Mouse (Mus musculus): ENCODE measurements around the gene Epor.
A peak's percentile ranks its signal among the peaks of the same experiment; 100 is the strongest.

Epor gene

DNA sequence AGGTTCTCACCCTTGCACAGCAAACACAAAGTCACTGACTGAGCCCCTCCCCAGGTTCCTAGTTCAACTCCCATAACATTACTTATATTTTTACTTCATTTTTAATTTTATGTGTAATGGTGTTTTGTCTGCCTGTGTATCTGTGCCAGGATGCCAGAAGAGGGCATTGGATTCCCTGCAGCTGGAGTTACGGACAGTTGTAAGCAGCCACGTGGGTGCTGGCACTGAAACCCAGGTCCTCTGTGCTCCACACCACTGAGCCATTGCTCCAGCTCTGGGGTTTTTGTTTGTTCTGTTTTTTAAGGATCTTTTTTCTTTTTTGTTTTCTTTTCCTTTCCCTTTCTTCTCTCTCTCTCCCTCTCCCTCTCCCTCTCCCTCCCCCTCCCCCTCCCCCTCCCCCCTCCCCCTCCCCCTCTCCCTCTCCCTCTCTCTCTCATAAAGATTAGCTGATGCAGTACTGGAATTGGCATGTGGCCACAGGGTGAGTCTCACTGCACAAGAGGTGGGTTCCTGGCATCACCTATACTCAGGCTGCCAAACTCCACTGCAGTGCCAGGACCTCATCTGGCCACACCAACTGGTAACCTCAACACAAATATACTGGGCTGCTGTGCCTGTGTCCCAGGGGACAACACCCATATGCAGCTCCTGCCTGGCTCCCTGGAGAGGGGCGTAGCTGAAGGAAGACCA is 33.0 kb upstream of the Epor start:
- Histone ChIP-seq H3K4me1 (replicated peaks; ENCODE audit: low read depth, low read length) (peaks cover 22% of the 10 kb centered on the region), H3K27me3 (ENCODE audit: insufficient read depth, low read length) (peaks cover 30% of the 10 kb centered on the region), H3K9me3 (ENCODE audit: low read length) (no peaks in the 10 kb centered on the region), H3K36me3 (ENCODE audit: insufficient read depth, low read length) (no peaks in the 10 kb centered on the region), H3K4me3 (replicated peaks; ENCODE audit: low read length) (no peak overlapping the region)
- TF ChIP-seq POU5F1 (IDR thresholded peaks at IDR 0.05; ENCODE audit: borderline replicate concordance, low read length) (no peak), CTCF (conservative IDR thresholded peaks at IDR 0.05; ENCODE audit: low read length) (no peak), NANOG (IDR thresholded peaks at IDR 0.05; ENCODE audit: borderline replicate concordance, low read length) (no peak)

- peaks cover 61% of the 10 kb centered on the region for H3K4me1 ChIP-seq (replicated peaks; ENCODE audit: low read depth, low read length)
- TF ChIP-seq POU5F1 (IDR thresholded peaks at IDR 0.05; ENCODE audit: borderline replicate concordance, low read length), result no peak
- TF ChIP-seq CTCF (conservative IDR thresholded peaks at IDR 0.05; ENCODE audit: low read length), result no peak
- H3K4me3 ChIP-seq (replicated peaks; ENCODE audit: low read length), result no peak overlapping the region
- H3K9me3 ChIP-seq (ENCODE audit: low read length), result no peaks in the 10 kb centered on the region
- H3K27me3 ChIP-seq (ENCODE audit: insufficient read depth, low read length), result peaks cover 70% of the 10 kb centered on the region
- H3K36me3 ChIP-seq (ENCODE audit: insufficient read depth, low read length), result no peaks in the 10 kb centered on the region
Measured at GRCm38 (mm10) chr9:21992227-21992626, 28.9 kb upstream of the Epor start.

DNA sequence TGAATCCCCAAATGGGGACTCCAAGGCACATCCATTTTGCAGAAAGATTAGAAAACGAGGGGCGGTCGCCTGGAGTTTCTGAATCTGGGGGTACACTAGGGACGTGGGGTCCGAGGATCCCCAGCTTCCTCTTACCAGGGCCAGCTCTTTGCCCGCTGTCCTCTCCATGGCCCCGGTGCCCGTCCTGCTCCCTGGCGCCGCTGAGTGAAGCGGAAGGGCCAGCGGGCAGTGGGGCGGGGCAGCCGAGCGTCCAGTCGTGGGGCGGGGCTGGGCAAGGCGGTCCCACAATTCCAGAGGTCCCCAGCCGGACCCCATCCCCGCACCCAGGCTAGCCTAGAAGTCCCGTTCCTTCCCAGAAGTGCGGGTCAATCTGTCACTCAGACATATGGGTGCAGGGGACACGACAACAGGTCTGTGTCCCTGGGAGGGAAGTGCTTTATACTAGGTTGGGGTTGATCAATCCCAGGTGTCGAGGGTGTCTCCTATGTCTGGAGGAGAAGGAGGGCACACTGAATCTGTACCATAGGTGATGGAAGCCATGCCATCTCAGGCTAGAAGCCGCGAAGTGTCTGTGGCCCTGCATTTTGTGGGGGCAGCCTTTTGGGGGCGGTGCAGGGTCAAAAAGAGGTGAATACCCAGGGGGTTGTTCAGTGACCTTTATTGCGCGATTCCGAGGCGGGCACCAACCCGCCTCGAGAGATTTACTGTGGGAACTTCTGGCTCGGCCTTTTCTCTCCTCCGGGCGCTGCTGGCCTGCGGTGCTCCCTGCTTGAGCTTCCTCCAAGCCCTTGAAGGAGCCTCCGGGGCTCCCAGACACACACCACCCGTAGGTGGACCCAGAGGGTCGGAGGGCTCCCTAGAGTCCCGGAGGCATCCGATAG is 26.2 kb upstream of the Epor start, which contains the start of gene Rgl3:
Rgl3 (minus strand) TSS at position 217 of the 881 bp plus-strand sequence.
- peaks cover 57% of the 10 kb centered on the region for H3K4me1 ChIP-seq (replicated peaks; ENCODE audit: low read depth, low read length)

DNA sequence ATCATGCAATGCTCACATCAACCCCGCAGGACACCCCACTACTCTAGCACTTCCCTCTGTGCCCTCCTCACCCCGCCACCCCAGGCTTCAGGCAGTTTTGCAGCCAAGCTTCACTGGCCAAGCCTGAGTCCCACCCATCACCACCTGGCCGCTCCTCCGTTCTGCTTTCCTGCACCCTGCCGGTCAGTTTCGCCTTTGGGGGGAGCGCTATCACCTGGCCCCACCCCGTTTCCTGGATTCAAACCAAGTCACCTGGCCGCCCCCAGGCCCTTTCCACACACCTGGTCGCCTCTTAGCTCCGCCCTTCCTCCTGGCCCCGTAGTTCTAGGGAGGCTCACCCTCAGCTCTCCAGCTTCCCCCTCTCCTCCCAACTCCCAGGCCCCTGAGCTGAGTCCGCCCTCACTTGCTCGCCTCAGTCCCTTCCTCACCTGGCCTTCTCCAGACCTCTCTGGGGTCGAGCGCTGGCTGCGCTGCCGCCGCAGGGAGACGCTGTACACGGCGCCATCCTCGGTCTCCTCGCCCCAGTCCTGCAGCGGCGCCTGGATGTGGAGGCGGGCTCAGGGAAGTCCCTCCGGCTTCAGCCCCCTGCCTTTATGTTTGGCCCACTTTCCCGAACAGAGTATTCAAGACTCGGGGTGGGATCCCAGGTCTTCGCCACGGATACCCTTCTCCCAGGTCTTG is 25.3 kb upstream of the Epor start:
- Histone ChIP-seq H3K4me1 (replicated peaks; ENCODE audit: low read depth, low read length) (peaks cover 57% of the 10 kb centered on the region), H3K27me3 (ENCODE audit: insufficient read depth, low read length) (peaks cover 92% of the 10 kb centered on the region), H3K4me3 (replicated peaks; ENCODE audit: low read length) (peak overlapping the region; percentile 71), H3K9me3 (ENCODE audit: low read length) (no peaks in the 10 kb centered on the region), H3K36me3 (ENCODE audit: insufficient read depth, low read length) (no peaks in the 10 kb centered on the region)
- TF ChIP-seq NANOG (IDR thresholded peaks at IDR 0.05; ENCODE audit: borderline replicate concordance, low read length) (no peak), CTCF (conservative IDR thresholded peaks at IDR 0.05; ENCODE audit: low read length) (no peak), POU5F1 (IDR thresholded peaks at IDR 0.05; ENCODE audit: borderline replicate concordance, low read length) (no peak)

More for the DNA sequence above, 26.2 kb upstream of the Epor start, which contains the start of gene Rgl3:
- no peaks in the 10 kb centered on the region for H3K9me3 ChIP-seq (ENCODE audit: low read length)
- peak within 1 kb of the TSS; percentile 71 for H3K4me3 ChIP-seq (replicated peaks; ENCODE audit: low read length)
- TF ChIP-seq NANOG (IDR thresholded peaks at IDR 0.05; ENCODE audit: borderline replicate concordance, low read length), result no peak
- TF ChIP-seq POU5F1 (IDR thresholded peaks at IDR 0.05; ENCODE audit: borderline replicate concordance, low read length), result no peak
- no peak for TF ChIP-seq CTCF (conservative IDR thresholded peaks at IDR 0.05; ENCODE audit: low read length)
- H3K27me3 ChIP-seq (ENCODE audit: insufficient read depth, low read length), result peaks cover 93% of the 10 kb centered on the region
- H3K36me3 ChIP-seq (ENCODE audit: insufficient read depth, low read length), result no peaks in the 10 kb centered on the region

GRCm38 (mm10) chr9:21987592-21988342 is 24.5 kb upstream of the Epor start:
- no peak for TF ChIP-seq POU5F1 (IDR thresholded peaks at IDR 0.05; ENCODE audit: borderline replicate concordance, low read length)
- TF ChIP-seq NANOG (IDR thresholded peaks at IDR 0.05; ENCODE audit: borderline replicate concordance, low read length), result no peak
- no peak for TF ChIP-seq CTCF (conservative IDR thresholded peaks at IDR 0.05; ENCODE audit: low read length)
- Histone ChIP-seq H3K9me3 (ENCODE audit: low read length) (no peaks in the 10 kb centered on the region), H3K27me3 (ENCODE audit: insufficient read depth, low read length) (peaks cover 92% of the 10 kb centered on the region), H3K4me1 (replicated peaks; ENCODE audit: low read depth, low read length) (peaks cover 53% of the 10 kb centered on the region), H3K4me3 (replicated peaks; ENCODE audit: low read length) (peak overlapping the region; percentile 71), H3K36me3 (ENCODE audit: insufficient read depth, low read length) (no peaks in the 10 kb centered on the region)

DNA sequence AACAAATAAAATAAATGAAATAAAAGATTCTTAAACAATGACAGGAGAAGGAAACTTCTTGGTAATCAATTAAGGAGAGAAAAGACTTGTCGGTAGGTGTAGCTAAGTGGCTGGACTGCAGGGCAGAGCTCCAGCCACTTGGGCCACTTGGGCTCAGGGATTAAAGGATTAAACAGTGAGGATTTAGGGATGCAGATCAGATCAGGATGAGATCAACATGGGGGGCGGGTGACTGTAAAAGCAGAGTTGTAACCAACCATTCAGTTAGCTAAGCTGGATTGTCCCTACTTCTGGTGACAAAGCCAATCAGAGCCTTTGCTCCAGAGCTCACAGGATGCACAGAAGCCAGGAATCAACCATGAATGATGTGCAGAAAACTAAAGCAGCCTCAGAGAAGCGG is 20.6 kb upstream of the Epor start:
- TF ChIP-seq CTCF (conservative IDR thresholded peaks at IDR 0.05; ENCODE audit: low read length), result no peak
- no peak for TF ChIP-seq NANOG (IDR thresholded peaks at IDR 0.05; ENCODE audit: borderline replicate concordance, low read length)
- no peak for TF ChIP-seq POU5F1 (IDR thresholded peaks at IDR 0.05; ENCODE audit: borderline replicate concordance, low read length)
- no peak overlapping the region for H3K4me3 ChIP-seq (replicated peaks; ENCODE audit: low read length)
- H3K27me3 ChIP-seq (ENCODE audit: insufficient read depth, low read length), result peaks cover 88% of the 10 kb centered on the region
- H3K36me3 ChIP-seq (ENCODE audit: insufficient read depth, low read length), result no peaks in the 10 kb centered on the region
- no peaks in the 10 kb centered on the region for H3K9me3 ChIP-seq (ENCODE audit: low read length)
- H3K4me1 ChIP-seq (replicated peaks; ENCODE audit: low read depth, low read length), result peaks cover 33% of the 10 kb centered on the region

- H3K4me3 ChIP-seq (replicated peaks; ENCODE audit: low read length), result no peak overlapping the region
- TF ChIP-seq CTCF (conservative IDR thresholded peaks at IDR 0.05; ENCODE audit: low read length), result no peak
- TF ChIP-seq POU5F1 (IDR thresholded peaks at IDR 0.05; ENCODE audit: borderline replicate concordance, low read length), result no peak
- TF ChIP-seq NANOG (IDR thresholded peaks at IDR 0.05; ENCODE audit: borderline replicate concordance, low read length), result no peak
- H3K36me3 ChIP-seq (ENCODE audit: insufficient read depth, low read length), result no peaks in the 10 kb centered on the region
- H3K9me3 ChIP-seq (ENCODE audit: low read length), result no peaks in the 10 kb centered on the region
- peaks cover 65% of the 10 kb centered on the region for H3K27me3 ChIP-seq (ENCODE audit: insufficient read depth, low read length)
- peaks cover 59% of the 10 kb centered on the region for H3K4me1 ChIP-seq (replicated peaks; ENCODE audit: low read depth, low read length)
Measured at GRCm38 (mm10) chr9:21978398-21979128, 15.3 kb upstream of the Epor start.
